Mouse (Mus musculus): ENCODE results near the gene Olfr119.
"Not testable (repeated sequence)": the region's sequence is repeated elsewhere in the genome, so short reads cannot be mapped to it uniquely, and the experiment has no call there.

Gene Olfr119

GRCm38 (mm10) chr17:37696264-37696663, at the start of gene Olfr119:
TSS of gene Olfr119 (plus strand) at chr17:37696564.
- not testable (repeated sequence) for DNase-seq (ENCODE audit: low read depth)

DNA sequence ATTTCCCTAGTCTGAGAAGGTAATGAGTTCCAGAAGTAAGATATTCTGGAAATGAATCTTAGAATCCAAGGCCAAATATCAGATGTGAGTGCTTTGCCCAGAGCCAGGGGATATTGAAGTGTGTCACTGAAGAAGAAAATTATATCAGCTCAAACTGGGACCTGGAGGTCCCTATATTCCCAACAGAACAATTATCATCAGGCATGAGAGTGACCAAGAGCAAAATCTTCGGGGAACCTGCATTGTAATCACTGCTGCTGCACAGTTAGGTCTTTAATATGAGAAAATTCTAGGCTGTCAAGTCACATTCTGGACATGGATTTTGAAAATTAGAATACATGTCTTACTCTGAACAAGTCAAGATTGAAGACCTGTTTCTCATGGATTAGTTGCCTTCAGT, 32.7 kb upstream of the Olfr119 start, which contains the start of gene Olfr117:
Gene Olfr117, minus strand, starts transcription at position 101 of the 400 bp plus-strand sequence.
- DNase-seq (ENCODE audit: low read depth) = no peak

- DNase-seq (ENCODE audit: low read depth) = no peak
These were observed 29.7 kb upstream of the Olfr119 start, which contains the start of gene Olfr118 for GRCm38 (mm10) chr17:37666688-37667087. TSS of gene Olfr118 (plus strand) at chr17:37666988.

DNA sequence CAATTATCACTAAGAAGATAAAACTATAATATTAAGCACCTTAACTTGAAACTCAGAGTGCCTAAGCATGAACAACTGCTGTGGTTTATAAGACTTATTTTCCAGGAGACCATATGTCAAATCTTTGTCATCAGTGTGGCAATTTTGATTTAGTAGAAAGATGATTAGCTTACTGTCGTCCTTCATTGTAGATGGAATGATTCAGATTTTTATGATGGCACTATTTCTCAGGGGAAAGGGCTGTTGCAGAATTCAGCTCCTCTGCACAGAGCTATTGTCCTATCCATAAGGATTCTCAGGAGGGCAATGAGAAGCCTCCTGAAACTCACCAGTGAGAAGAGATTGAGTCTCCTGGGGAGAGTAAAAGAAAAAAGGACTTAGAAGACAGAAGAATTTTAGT, 25.1 kb downstream of the Olfr119 start, which contains the start of gene Olfr120:
Gene Olfr120, plus strand, starts transcription at position 301 of the 400 bp plus-strand sequence.
- no peak for DNase-seq (ENCODE audit: low read depth)

- no peak for DNase-seq (ENCODE audit: low read depth)
These were observed 41.7 kb downstream of the Olfr119 start for GRCm38 (mm10) chr17:37738070-37738469.
